Mouse (Mus musculus) stomach, postnatal 0 days (tissue): ENCODE results near the gene Stard13.

Experiments used
- CTCF ChIP-seq: IDR thresholded peaks from 2 replicates; pipeline ENCODE4 v1.5.1; 2016; ENCODE audit warnings: antibody characterized with exemption, low read depth, mild to moderate bottlenecking, moderate library complexity
- EP300 ChIP-seq: optimal IDR thresholded peaks from 2 replicates; pipeline ENCODE3; 2016; ENCODE audit warnings: antibody characterized with exemption

DNA sequence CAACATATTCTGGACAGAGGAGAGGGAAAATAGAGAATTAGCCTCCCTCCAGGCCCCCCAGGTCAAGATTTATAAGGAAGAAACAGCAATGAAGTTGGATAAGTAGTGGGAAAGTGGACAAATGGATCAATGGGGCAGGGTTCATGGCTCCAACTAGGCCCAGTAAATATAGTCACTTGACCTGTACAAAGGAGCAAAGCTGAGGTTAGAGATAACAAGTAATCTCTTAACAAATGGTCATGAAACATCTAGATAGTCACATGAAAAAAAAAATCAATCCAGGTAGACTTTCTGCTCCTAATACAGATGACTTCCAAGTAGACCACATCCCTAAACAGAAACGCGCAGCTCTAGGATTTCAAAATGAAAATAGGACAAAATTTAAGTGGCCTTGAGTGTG lies 155.7 kb downstream of the Stard13 start:
- TF ChIP-seq CTCF (no peak), EP300 (no peak)
